Comparison of ENCODE assay signal across 11 mouse cellular contexts in the genomic region with DNA sequence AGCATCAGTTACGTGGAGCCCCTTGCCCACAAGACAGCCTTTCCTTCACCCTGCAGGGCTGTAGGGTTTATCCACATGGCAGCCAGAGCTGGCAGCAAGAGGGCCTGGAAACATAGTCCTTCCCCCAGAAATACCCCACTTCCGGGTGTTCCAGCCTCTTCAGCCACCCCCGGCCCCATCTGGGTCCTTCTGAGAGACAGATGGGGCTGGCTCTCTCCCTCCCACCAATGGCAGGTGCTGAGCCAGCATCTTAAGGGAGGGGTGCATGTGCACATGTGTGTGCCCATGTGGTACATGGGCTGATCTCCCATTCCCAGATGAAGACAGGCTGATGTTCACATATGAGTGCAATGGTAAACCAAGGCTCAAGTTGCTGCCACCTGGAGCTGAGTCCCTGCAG. TPM values are rescaled to one million over a fixed set of nuclear protein-coding genes. Genes with fewer than 3 reads are reported as not detected.
DNase-seq lines count a peak whose midpoint lies in the region; ATAC-seq and TF ChIP-seq lines count a peak whose summit lies in the region.
"Had no signal": no experiment of that assay in that cellular context is flagged by ENCODE, and none has a peak within 500 bp of the region (broad histone marks: within the 10 kb centered on the region; RNA-seq: fewer than 3 reads in every experiment).

No protein-coding gene starts in this region.

- no peak overlapping the region for H3K27ac ChIP-seq in hindbrain, embryonic 10.5 days
- no peak overlapping the region for H3K27ac ChIP-seq in hindbrain, embryonic 14.5 days
- H3K27ac ChIP-seq in limb, embryonic 10.5 days = 0 out of 2 replicates have a peak overlapping the region, but pooled peaks have one; percentile 7
- H3K27ac ChIP-seq in kidney, embryonic 14.5 days (ENCODE audit: low read depth, low read length) = no peak overlapping the region
- H3K27ac ChIP-seq: lung, embryonic 15.5 days had no signal

- H3K4me1 ChIP-seq in hindbrain, embryonic 10.5 days (replicated peaks) = peaks cover 8% of the 10 kb centered on the region
- H3K4me1 ChIP-seq in hindbrain, embryonic 14.5 days (replicated peaks; ENCODE audit: control insufficient read depth, insufficient read depth, low read length) = no peaks in the 10 kb centered on the region
- H3K4me1 ChIP-seq in limb, embryonic 10.5 days = peaks cover 7% of the 10 kb centered on the region; the same call in 1 of the 2 replicates
- no peaks in the 10 kb centered on the region for H3K4me1 ChIP-seq in kidney, embryonic 14.5 days (ENCODE audit: control insufficient read depth, insufficient read depth, low read length)
- H3K4me1 ChIP-seq: lung, embryonic 15.5 days had no signal

- TF ChIP-seq POLR2A in brain, embryonic 14.5 days (IDR thresholded peaks at IDR 0.05; ENCODE audit: borderline replicate concordance, extremely low read depth, insufficient read depth, insufficient read length, poor library complexity, severe bottlenecking) = no peak

- H3K9me3 ChIP-seq in hindbrain, embryonic 10.5 days = no peaks in the 10 kb centered on the region
- H3K9me3 ChIP-seq in hindbrain, embryonic 14.5 days (ENCODE audit: control insufficient read depth, low read length) = no peaks in the 10 kb centered on the region
- no peaks in the 10 kb centered on the region for H3K9me3 ChIP-seq in limb, embryonic 10.5 days (replicated peaks)
- no peaks in the 10 kb centered on the region for H3K9me3 ChIP-seq in kidney, embryonic 14.5 days (ENCODE audit: control insufficient read depth, low read length)
- H3K9me3 ChIP-seq: lung, embryonic 15.5 days had no signal

- 0 out of 2 replicates have a peak overlapping the region, but pooled peaks have one; percentile 6 for H3K4me3 ChIP-seq in hindbrain, embryonic 10.5 days
- no peak overlapping the region for H3K4me3 ChIP-seq in hindbrain, embryonic 14.5 days (replicated peaks; ENCODE audit: low read length)
- no peak overlapping the region for H3K4me3 ChIP-seq in limb, embryonic 10.5 days
- no peak overlapping the region for H3K4me3 ChIP-seq in kidney, embryonic 14.5 days (ENCODE audit: low read length)
- H3K4me3 ChIP-seq: lung, embryonic 15.5 days had no signal

- WGBS in hindbrain, embryonic 10.5 days = 86% methylated on average over 3 of the region's 3 CpGs
- 74% methylated on average over 3 of the region's 3 CpGs for WGBS in hindbrain, embryonic 14.5 days
- WGBS in limb, embryonic 10.5 days = 91% methylated on average over 3 of the region's 3 CpGs
- WGBS in kidney, embryonic 14.5 days = 76% methylated on average over 3 of the region's 3 CpGs

- DNase-seq in hindbrain, embryonic 10.5 days (ENCODE audit: low spot score) = no peak
- DNase-seq in hindbrain, embryonic 14.5 days (ENCODE audit: low spot score) = no peak
- DNase-seq in brain, embryonic 14.5 days (ENCODE audit: low read depth) = peak; percentile 28
- DNase-seq in frontal cortex, postnatal 36 days (ENCODE audit: low spot score in 2 of 2) = peak; percentile 72 to 76
- no peak for DNase-seq in limb, embryonic 10.5 days (ENCODE audit: low spot score)
- DNase-seq in lung, postnatal 36 days = no peak
- DNase-seq: heart, postnatal 36 days; kidney, postnatal 14 days; retina, postnatal 1 day had no signal

- peaks cover 46% of the 10 kb centered on the region for H3K36me3 ChIP-seq in hindbrain, embryonic 10.5 days
- H3K36me3 ChIP-seq in hindbrain, embryonic 14.5 days (replicated peaks; ENCODE audit: control insufficient read depth, insufficient read depth) = peaks cover 46% of the 10 kb centered on the region
- no peaks in the 10 kb centered on the region for H3K36me3 ChIP-seq in limb, embryonic 10.5 days
- no peaks in the 10 kb centered on the region for H3K36me3 ChIP-seq in kidney, embryonic 14.5 days (ENCODE audit: control insufficient read depth, insufficient read depth, low read length)
- H3K36me3 ChIP-seq: lung, embryonic 15.5 days had no signal

- no peak overlapping the region for H3K4me2 ChIP-seq in hindbrain, embryonic 14.5 days (replicated peaks)
- no peak overlapping the region for H3K4me2 ChIP-seq in kidney, embryonic 14.5 days (replicated peaks; ENCODE audit: low read depth, low read length)
- H3K4me2 ChIP-seq: lung, embryonic 15.5 days had no signal

- no peak overlapping the region for H3K9ac ChIP-seq in hindbrain, embryonic 14.5 days
- H3K9ac ChIP-seq in kidney, embryonic 14.5 days (ENCODE audit: low read depth, low read length) = no peak overlapping the region
- H3K9ac ChIP-seq: lung, embryonic 15.5 days had no signal

- ATAC-seq in hindbrain, embryonic 14.5 days (ENCODE audit: low FRiP score) = no peak
- no peak for ATAC-seq in kidney, embryonic 14.5 days (ENCODE audit: low FRiP score, low TSS enrichment)

- no peak for TF ChIP-seq CTCF in brain, embryonic 14.5 days (IDR thresholded peaks at IDR 0.05; ENCODE audit: borderline replicate concordance, extremely low read depth, insufficient read depth, insufficient read length)

- H3K27me3 ChIP-seq in hindbrain, embryonic 10.5 days (ENCODE audit: insufficient read depth, poor library complexity, severe bottlenecking) = 0 out of 2 replicates have a peak, but pooled peaks cover under 1% of the 10 kb centered on the region
- H3K27me3 ChIP-seq in hindbrain, embryonic 14.5 days (ENCODE audit: control insufficient read depth, insufficient read depth, low read length) = no peaks in the 10 kb centered on the region
- H3K27me3 ChIP-seq in limb, embryonic 10.5 days (ENCODE audit: low read depth, poor library complexity, severe bottlenecking) = peaks cover 10% of the 10 kb centered on the region
- no peaks in the 10 kb centered on the region for H3K27me3 ChIP-seq in kidney, embryonic 14.5 days (ENCODE audit: control insufficient read depth, insufficient read depth, low read length)

RNA-seq across cellular contexts. Expression of a gene that starts 7.0 kb away (rescaled TPM):
- polyA plus RNA-seq in hindbrain, embryonic 10.5 days (2016; fragmentation: Nextera tagmentation; extraction: Ambion mirVana) = 6.8 and 10.2 TPM in 2 replicates
- 45.7 and 46.8 TPM in 2 replicates for polyA plus RNA-seq in hindbrain, embryonic 14.5 days (2014; fragmentation: Nextera tagmentation; extraction: Ambion mirVana)
- polyA plus RNA-seq in brain, embryonic 14.5 days (2012; rRNA removed) = 91.5 and 142 TPM in 2 replicates
- 1.4 and 3.6 TPM in 2 replicates for polyA plus RNA-seq in limb, embryonic 10.5 days (2016; fragmentation: Nextera tagmentation; extraction: Ambion mirVana)
- polyA plus RNA-seq in kidney, embryonic 14.5 days (2014; fragmentation: Nextera tagmentation; extraction: Ambion mirVana) = 1.6 and 1.8 TPM in 2 replicates

RNA-seq across cellular contexts. Expression of a gene that starts 16.6 kb away (rescaled TPM):
- 35.1 and 36.0 TPM in 2 replicates for polyA plus RNA-seq in hindbrain, embryonic 10.5 days (2016; fragmentation: Nextera tagmentation; extraction: Ambion mirVana)
- polyA plus RNA-seq in hindbrain, embryonic 14.5 days (2014; fragmentation: Nextera tagmentation; extraction: Ambion mirVana) = 30.2 and 31.1 TPM in 2 replicates
- 47.1 and 53.7 TPM in 2 replicates for polyA plus RNA-seq in brain, embryonic 14.5 days (2012; rRNA removed)
- polyA plus RNA-seq in limb, embryonic 10.5 days (2016; fragmentation: Nextera tagmentation; extraction: Ambion mirVana) = 31.6 and 42.2 TPM in 2 replicates
- 36.4 and 36.9 TPM in 2 replicates for polyA plus RNA-seq in kidney, embryonic 14.5 days (2014; fragmentation: Nextera tagmentation; extraction: Ambion mirVana)

RNA-seq across cellular contexts. Expression of a gene that starts 21.8 kb away (rescaled TPM):
- polyA plus RNA-seq in hindbrain, embryonic 10.5 days (2016; fragmentation: Nextera tagmentation; extraction: Ambion mirVana) = 0.61 and 2.5 TPM in 2 replicates
- polyA plus RNA-seq in hindbrain, embryonic 14.5 days (2014; fragmentation: Nextera tagmentation; extraction: Ambion mirVana) = 0.75 TPM in 1 of 2 replicates, not detected in the other
- 0.48 and 0.77 TPM in 2 replicates for polyA plus RNA-seq in brain, embryonic 14.5 days (2012; rRNA removed)
- polyA plus RNA-seq in limb, embryonic 10.5 days (2016; fragmentation: Nextera tagmentation; extraction: Ambion mirVana) = 0.24 TPM in 1 of 2 replicates, not detected in the other
- 0.71 and 1.6 TPM in 2 replicates for polyA plus RNA-seq in kidney, embryonic 14.5 days (2014; fragmentation: Nextera tagmentation; extraction: Ambion mirVana)
- polyA plus RNA-seq: lung, embryonic 15.5 days had no signal

RNA-seq across cellular contexts. Expression of a gene that starts 25.3 kb away (rescaled TPM):
- polyA plus RNA-seq in hindbrain, embryonic 10.5 days (2016; fragmentation: Nextera tagmentation; extraction: Ambion mirVana) = 80.9 and 81.8 TPM in 2 replicates
- 71.2 and 73.5 TPM in 2 replicates for polyA plus RNA-seq in hindbrain, embryonic 14.5 days (2014; fragmentation: Nextera tagmentation; extraction: Ambion mirVana)
- 49.6 and 52.2 TPM in 2 replicates for polyA plus RNA-seq in brain, embryonic 14.5 days (2012; rRNA removed)
- polyA plus RNA-seq in limb, embryonic 10.5 days (2016; fragmentation: Nextera tagmentation; extraction: Ambion mirVana) = 68.8 and 76.1 TPM in 2 replicates
- polyA plus RNA-seq in kidney, embryonic 14.5 days (2014; fragmentation: Nextera tagmentation; extraction: Ambion mirVana) = 54.1 and 65.0 TPM in 2 replicates

RNA-seq across cellular contexts. Expression of a gene that starts 25.3 kb away (rescaled TPM):
- 37.8 and 40.1 TPM in 2 replicates for polyA plus RNA-seq in hindbrain, embryonic 10.5 days (2016; fragmentation: Nextera tagmentation; extraction: Ambion mirVana)
- 20.6 and 25.8 TPM in 2 replicates for polyA plus RNA-seq in hindbrain, embryonic 14.5 days (2014; fragmentation: Nextera tagmentation; extraction: Ambion mirVana)
- 89.5 and 99.5 TPM in 2 replicates for polyA plus RNA-seq in brain, embryonic 14.5 days (2012; rRNA removed)
- 35.0 and 38.7 TPM in 2 replicates for polyA plus RNA-seq in limb, embryonic 10.5 days (2016; fragmentation: Nextera tagmentation; extraction: Ambion mirVana)
- polyA plus RNA-seq in kidney, embryonic 14.5 days (2014; fragmentation: Nextera tagmentation; extraction: Ambion mirVana) = 21.6 and 23.2 TPM in 2 replicates

Comparison
In these comparisons a context has a peak if more than half of its experiments do, and no peak if none do; other contexts are left out.
1. DNase-seq: peak in brain, embryonic 14.5 days (single experiment) and frontal cortex, postnatal 36 days (2 of 2); none in hindbrain, embryonic 10.5 days (single experiment), hindbrain, embryonic 14.5 days (single experiment), limb, embryonic 10.5 days (single experiment) and lung, postnatal 36 days (single experiment).